In the genomic region with DNA sequence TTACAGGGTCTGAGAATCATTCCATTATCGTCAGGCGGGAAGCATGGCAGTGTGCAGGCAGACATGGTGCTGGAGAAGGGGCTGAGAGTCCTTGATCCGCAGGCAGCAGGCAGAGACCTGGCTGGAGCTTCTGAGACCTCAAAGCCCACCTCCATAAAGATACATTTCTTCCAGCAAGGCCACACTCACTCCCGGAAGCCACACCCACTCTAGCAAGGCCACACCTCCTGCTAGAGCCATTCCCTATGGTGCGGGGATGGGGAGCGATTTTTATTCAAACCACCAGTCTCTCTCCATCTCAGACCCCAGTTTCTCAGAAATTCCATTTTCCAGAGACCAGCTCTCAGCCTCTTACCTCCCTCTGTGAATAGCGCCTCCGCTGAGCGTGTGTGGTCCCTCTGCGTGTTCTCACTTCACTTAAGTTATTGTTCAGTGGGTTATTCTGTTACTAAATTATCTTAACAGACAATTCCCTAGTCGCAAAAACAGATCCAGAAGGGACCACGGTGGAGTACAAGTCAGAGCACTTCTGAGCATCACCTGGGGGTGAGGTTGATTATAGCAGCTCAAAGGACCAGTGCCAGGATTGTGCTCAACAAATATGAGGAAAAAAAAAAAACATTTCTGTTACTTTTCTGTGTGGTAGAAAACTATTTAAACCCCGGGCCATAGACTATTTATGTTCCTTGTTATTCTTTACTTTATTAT, we compare ENCODE assay signal across 17 mouse cellular contexts. TPM values are rescaled to one million over a fixed set of nuclear protein-coding genes. Genes with fewer than 3 reads are reported as not detected.
A peak's percentile ranks its signal among the peaks of the same experiment; 100 is the strongest.
DNase-seq lines count a peak whose midpoint lies in the region; ATAC-seq lines count a peak whose summit lies in the region.
"Had no signal": no experiment of that assay in that cellular context is flagged by ENCODE, and none has a peak within 500 bp of the region (broad histone marks: within the 10 kb centered on the region; RNA-seq: fewer than 3 reads in every experiment).

No protein-coding gene starts in this region.

- 53% methylated on average over 13 of the region's 13 CpGs for WGBS in forebrain, embryonic 10.5 days
- 52% methylated on average over 13 of the region's 13 CpGs for WGBS in forebrain, embryonic 16.5 days
- WGBS in limb, embryonic 11.5 days: 54% methylated on average over 13 of the region's 13 CpGs
- 56% methylated on average over 13 of the region's 13 CpGs for WGBS in limb, embryonic 10.5 days
- 46% methylated on average over 13 of the region's 13 CpGs for WGBS in neural tube, embryonic 15.5 days

- peak; percentile 16 for DNase-seq in forebrain, embryonic 10.5 days (ENCODE audit: extremely low spot score, low spot score)
- DNase-seq in limb, embryonic 11.5 days (ENCODE audit: low spot score): peak; percentile 30
- DNase-seq in limb, embryonic 10.5 days (ENCODE audit: low spot score): no peak
- DNase-seq in ZHBTc4 (ENCODE audit: low read depth, low spot score): peak; percentile 79
- no peak for DNase-seq in spleen, postnatal 10 days (ENCODE audit: low spot score in 2 of 2)
- DNase-seq: cerebellum, adult 9-11 months; gastrocnemius, postnatal 14 days; heart, postnatal 10 days; lung, postnatal 14 days; thymus, postnatal 25 days had no signal

- H3K4me1 ChIP-seq in forebrain, embryonic 10.5 days: peaks cover 13% of the 10 kb centered on the region; the same call in 1 of the 2 replicates
- H3K4me1 ChIP-seq in forebrain, embryonic 16.5 days (replicated peaks; ENCODE audit: control insufficient read depth, insufficient read depth, low read length): no peaks in the 10 kb centered on the region
- H3K4me1 ChIP-seq in limb, embryonic 11.5 days (ENCODE audit: control insufficient read depth, insufficient read depth, low read length): no peaks in the 10 kb centered on the region
- H3K4me1 ChIP-seq in limb, embryonic 10.5 days: peaks cover 13% of the 10 kb centered on the region
- H3K4me1 ChIP-seq in neural tube, embryonic 15.5 days: no peaks in the 10 kb centered on the region
- H3K4me1 ChIP-seq: neural tube, embryonic 12.5 days had no signal

- H3K27ac ChIP-seq in forebrain, embryonic 10.5 days: no peak overlapping the region
- H3K27ac ChIP-seq in forebrain, embryonic 16.5 days (ENCODE audit: low read length): no peak overlapping the region
- H3K27ac ChIP-seq in limb, embryonic 11.5 days (replicated peaks; ENCODE audit: low read depth, low read length): no peak overlapping the region
- H3K27ac ChIP-seq in limb, embryonic 10.5 days: no peak overlapping the region
- H3K27ac ChIP-seq in neural tube, embryonic 15.5 days (replicated peaks): no peak overlapping the region
- H3K27ac ChIP-seq: liver, embryonic 14.5 days; neural tube, embryonic 12.5 days had no signal

- no peak overlapping the region for H3K4me3 ChIP-seq in forebrain, embryonic 10.5 days
- H3K4me3 ChIP-seq in forebrain, embryonic 16.5 days (replicated peaks; ENCODE audit: low read length): no peak overlapping the region
- no peak overlapping the region for H3K4me3 ChIP-seq in limb, embryonic 11.5 days (ENCODE audit: low read depth, low read length)
- H3K4me3 ChIP-seq in limb, embryonic 10.5 days: no peak overlapping the region
- H3K4me3 ChIP-seq in neural tube, embryonic 15.5 days (replicated peaks): no peak overlapping the region
- H3K4me3 ChIP-seq: neural tube, embryonic 12.5 days had no signal

- H3K27me3 ChIP-seq in forebrain, embryonic 10.5 days (ENCODE audit: poor library complexity, severe bottlenecking): no peaks in the 10 kb centered on the region
- no peaks in the 10 kb centered on the region for H3K27me3 ChIP-seq in forebrain, embryonic 16.5 days (replicated peaks; ENCODE audit: control insufficient read depth, insufficient read depth, low read length)
- no peaks in the 10 kb centered on the region for H3K27me3 ChIP-seq in limb, embryonic 11.5 days (ENCODE audit: control insufficient read depth, insufficient read depth, low read length)
- H3K27me3 ChIP-seq in limb, embryonic 10.5 days (ENCODE audit: low read depth, poor library complexity, severe bottlenecking): no peaks in the 10 kb centered on the region
- H3K27me3 ChIP-seq in neural tube, embryonic 15.5 days (replicated peaks): no peaks in the 10 kb centered on the region
- H3K27me3 ChIP-seq: neural tube, embryonic 12.5 days had no signal

- H3K4me2 ChIP-seq in forebrain, embryonic 16.5 days (ENCODE audit: low read length): no peak overlapping the region
- no peak overlapping the region for H3K4me2 ChIP-seq in limb, embryonic 11.5 days (ENCODE audit: low read depth, severe bottlenecking)
- H3K4me2 ChIP-seq in neural tube, embryonic 15.5 days: peak overlapping the region; percentile 18
- H3K4me2 ChIP-seq: neural tube, embryonic 12.5 days had no signal

- peaks cover 8% of the 10 kb centered on the region for H3K9me3 ChIP-seq in forebrain, embryonic 10.5 days
- no peaks in the 10 kb centered on the region for H3K9me3 ChIP-seq in forebrain, embryonic 16.5 days (ENCODE audit: control insufficient read depth, low read length)
- no peaks in the 10 kb centered on the region for H3K9me3 ChIP-seq in limb, embryonic 11.5 days (ENCODE audit: control insufficient read depth, low read length)
- H3K9me3 ChIP-seq in limb, embryonic 10.5 days (replicated peaks): no peaks in the 10 kb centered on the region
- no peaks in the 10 kb centered on the region for H3K9me3 ChIP-seq in neural tube, embryonic 15.5 days (replicated peaks)
- H3K9me3 ChIP-seq: neural tube, embryonic 12.5 days had no signal

- H3K9ac ChIP-seq in forebrain, embryonic 16.5 days (replicated peaks; ENCODE audit: low read depth, low read length): no peak overlapping the region
- H3K9ac ChIP-seq in limb, embryonic 11.5 days (ENCODE audit: low read length): no peak overlapping the region
- no peak overlapping the region for H3K9ac ChIP-seq in neural tube, embryonic 15.5 days (replicated peaks)
- H3K9ac ChIP-seq: liver, embryonic 14.5 days; neural tube, embryonic 12.5 days had no signal

- no peak for ATAC-seq in forebrain, embryonic 16.5 days
- ATAC-seq in limb, embryonic 11.5 days (ENCODE audit: insufficient number of reproducible peaks, low FRiP score, low TSS enrichment, low read depth): no peak
- ATAC-seq in neural tube, embryonic 15.5 days (ENCODE audit: low FRiP score): no peak
- ATAC-seq: inflammation-experienced regulatory T-cells, adult 6 months had no signal

- H3K36me3 ChIP-seq in forebrain, embryonic 10.5 days (replicated peaks): no peaks in the 10 kb centered on the region
- no peaks in the 10 kb centered on the region for H3K36me3 ChIP-seq in forebrain, embryonic 16.5 days (ENCODE audit: control insufficient read depth, insufficient read depth)
- no peaks in the 10 kb centered on the region for H3K36me3 ChIP-seq in limb, embryonic 11.5 days (ENCODE audit: control insufficient read depth, insufficient read depth, low read length)
- no peaks in the 10 kb centered on the region for H3K36me3 ChIP-seq in limb, embryonic 10.5 days
- H3K36me3 ChIP-seq in neural tube, embryonic 15.5 days: no peaks in the 10 kb centered on the region
- H3K36me3 ChIP-seq: neural tube, embryonic 12.5 days had no signal

RNA-seq across cellular contexts. Expression of a gene that starts 12.0 kb away (rescaled TPM):
- polyA plus RNA-seq in forebrain, embryonic 10.5 days (2016; fragmentation: Nextera tagmentation; extraction: Ambion mirVana): 0.34 and 0.45 TPM in 2 replicates
- polyA plus RNA-seq in forebrain, embryonic 16.5 days (2015; fragmentation: Nextera tagmentation; extraction: Ambion mirVana): 2.8 and 3.5 TPM in 2 replicates
- polyA plus RNA-seq in limb, embryonic 11.5 days (2014; fragmentation: Nextera tagmentation; extraction: Ambion mirVana): 1.6 and 1.8 TPM in 2 replicates
- 1.5 and 2.0 TPM in 2 replicates for polyA plus RNA-seq in limb, embryonic 10.5 days (2016; fragmentation: Nextera tagmentation; extraction: Ambion mirVana)
- 4.2 and 22.0 TPM in 2 replicates for polyA plus RNA-seq in neural tube, embryonic 15.5 days (2015; fragmentation: Nextera tagmentation; extraction: Ambion mirVana)

RNA-seq across cellular contexts. Expression of a gene that starts 14.3 kb away (rescaled TPM):
- polyA plus RNA-seq in forebrain, embryonic 10.5 days (2016; fragmentation: Nextera tagmentation; extraction: Ambion mirVana): not detected in 2 replicates
- 0.39 and 0.41 TPM in 2 replicates for polyA plus RNA-seq in forebrain, embryonic 16.5 days (2015; fragmentation: Nextera tagmentation; extraction: Ambion mirVana)
- 0.54 and 0.59 TPM in 2 replicates for polyA plus RNA-seq in limb, embryonic 11.5 days (2014; fragmentation: Nextera tagmentation; extraction: Ambion mirVana)
- 0.09 and 0.24 TPM in 2 replicates for polyA plus RNA-seq in limb, embryonic 10.5 days (2016; fragmentation: Nextera tagmentation; extraction: Ambion mirVana)
- 0.79 and 1.2 TPM in 2 replicates for polyA plus RNA-seq in neural tube, embryonic 15.5 days (2015; fragmentation: Nextera tagmentation; extraction: Ambion mirVana)

RNA-seq across cellular contexts. Expression of a gene that starts 33.2 kb away (rescaled TPM):
- 41.5 and 43.3 TPM in 2 replicates for polyA plus RNA-seq in forebrain, embryonic 10.5 days (2016; fragmentation: Nextera tagmentation; extraction: Ambion mirVana)
- 84.1 and 106 TPM in 2 replicates for polyA plus RNA-seq in forebrain, embryonic 16.5 days (2015; fragmentation: Nextera tagmentation; extraction: Ambion mirVana)
- polyA plus RNA-seq in limb, embryonic 11.5 days (2014; fragmentation: Nextera tagmentation; extraction: Ambion mirVana): 55.2 and 56.8 TPM in 2 replicates
- polyA plus RNA-seq in limb, embryonic 10.5 days (2016; fragmentation: Nextera tagmentation; extraction: Ambion mirVana): 42.3 and 48.6 TPM in 2 replicates
- 138 and 147 TPM in 2 replicates for polyA plus RNA-seq in neural tube, embryonic 15.5 days (2015; fragmentation: Nextera tagmentation; extraction: Ambion mirVana)

RNA-seq across cellular contexts. Expression of a gene that starts 50.3 kb away (rescaled TPM):
- polyA plus RNA-seq in forebrain, embryonic 10.5 days (2016; fragmentation: Nextera tagmentation; extraction: Ambion mirVana): 0.14 and 0.15 TPM in 2 replicates
- polyA plus RNA-seq in forebrain, embryonic 16.5 days (2015; fragmentation: Nextera tagmentation; extraction: Ambion mirVana): 2.0 and 2.5 TPM in 2 replicates
- 0.07 TPM in 1 of 2 replicates, not detected in the other for polyA plus RNA-seq in limb, embryonic 11.5 days (2014; fragmentation: Nextera tagmentation; extraction: Ambion mirVana)
- polyA plus RNA-seq in limb, embryonic 10.5 days (2016; fragmentation: Nextera tagmentation; extraction: Ambion mirVana): not detected in 2 replicates
- 2.0 and 2.1 TPM in 2 replicates for polyA plus RNA-seq in neural tube, embryonic 15.5 days (2015; fragmentation: Nextera tagmentation; extraction: Ambion mirVana)
- polyA plus RNA-seq: inflammation-experienced regulatory T-cells, adult 6 months; kidney, embryonic 14.5 days; liver, embryonic 14.5 days; testis, adult 2 months had no signal

RNA-seq across cellular contexts. Expression of a gene that starts 55.3 kb away (rescaled TPM):
- polyA plus RNA-seq in forebrain, embryonic 10.5 days (2016; fragmentation: Nextera tagmentation; extraction: Ambion mirVana): not detected in 2 replicates
- not detected in 2 replicates for polyA plus RNA-seq in forebrain, embryonic 16.5 days (2015; fragmentation: Nextera tagmentation; extraction: Ambion mirVana)
- polyA plus RNA-seq in limb, embryonic 11.5 days (2014; fragmentation: Nextera tagmentation; extraction: Ambion mirVana): not detected in 2 replicates
- polyA plus RNA-seq in limb, embryonic 10.5 days (2016; fragmentation: Nextera tagmentation; extraction: Ambion mirVana): not detected in 2 replicates
- polyA plus RNA-seq in neural tube, embryonic 15.5 days (2015; fragmentation: Nextera tagmentation; extraction: Ambion mirVana): not detected in 2 replicates
- polyA plus RNA-seq: inflammation-experienced regulatory T-cells, adult 6 months; kidney, embryonic 14.5 days; liver, embryonic 14.5 days; neural tube, embryonic 12.5 days had no signal

Comparison
In these comparisons a context has a peak if more than half of its experiments do, and no peak if none do; other contexts are left out.
1. DNase-seq: peak in forebrain, embryonic 10.5 days (single experiment), limb, embryonic 11.5 days (single experiment) and ZHBTc4 (single experiment); none in limb, embryonic 10.5 days (single experiment) and spleen, postnatal 10 days (0 of 2).